Mouse (Mus musculus): Measurements from ENCODE around the gene Olfr5. TPM values are rescaled to one million over a fixed set of nuclear protein-coding genes. Genes with fewer than 3 reads are reported as not detected.
"Not testable (repeated sequence)": the region's sequence is repeated elsewhere in the genome, so short reads cannot be mapped to it uniquely, and the experiment has no call there.

Olfr5 gene
- total RNA-seq (2021), result not detected
- long read RNA-seq, experiment 1, result 0 reads
- long read RNA-seq, experiment 2, result 0 reads

DNA sequence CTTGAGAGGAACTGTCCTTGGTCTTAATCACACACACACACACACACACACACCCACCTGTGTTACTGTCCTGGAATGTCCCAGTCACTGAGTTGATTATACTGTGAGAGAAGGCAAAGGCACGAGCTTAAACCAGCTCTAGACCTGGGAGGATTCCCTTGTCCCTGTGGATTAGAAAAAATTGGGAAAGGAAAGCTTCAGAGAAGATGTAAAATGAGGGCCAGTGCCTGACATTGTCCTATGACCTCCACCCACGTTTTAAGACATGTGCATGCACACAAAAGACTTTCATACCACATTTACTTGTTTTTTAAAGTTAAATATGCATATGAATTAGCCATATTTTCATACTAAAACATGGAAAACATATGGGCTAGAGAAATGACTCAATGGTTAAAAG is at the start of gene Olfr5:
Gene Olfr5 (minus strand): TSS at position 101 of the 400 bp plus-strand sequence.
- no peak for DNase-seq (ENCODE audit: low spot score in 2 of 2)

DNA sequence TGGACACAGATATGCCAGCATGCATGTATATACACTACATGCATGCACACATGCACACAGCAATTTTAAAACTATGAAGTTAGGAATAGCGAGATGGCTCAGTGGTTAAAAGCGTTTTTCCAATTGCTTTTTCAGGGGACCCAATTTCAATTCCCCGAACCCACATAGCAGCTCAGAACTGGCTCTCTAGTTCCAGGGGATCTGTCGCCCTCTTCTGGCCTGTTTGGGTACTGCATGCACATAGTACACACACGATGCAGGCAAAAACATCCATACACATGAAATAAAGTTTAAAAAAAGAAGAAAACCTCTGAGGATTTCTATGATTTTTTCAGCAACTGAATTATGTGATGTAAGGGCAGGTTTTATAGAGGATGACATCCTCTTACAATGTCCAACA is 39.4 kb upstream of the Olfr5 start:
- no peak for DNase-seq (ENCODE audit: low spot score in 2 of 2)

DNA sequence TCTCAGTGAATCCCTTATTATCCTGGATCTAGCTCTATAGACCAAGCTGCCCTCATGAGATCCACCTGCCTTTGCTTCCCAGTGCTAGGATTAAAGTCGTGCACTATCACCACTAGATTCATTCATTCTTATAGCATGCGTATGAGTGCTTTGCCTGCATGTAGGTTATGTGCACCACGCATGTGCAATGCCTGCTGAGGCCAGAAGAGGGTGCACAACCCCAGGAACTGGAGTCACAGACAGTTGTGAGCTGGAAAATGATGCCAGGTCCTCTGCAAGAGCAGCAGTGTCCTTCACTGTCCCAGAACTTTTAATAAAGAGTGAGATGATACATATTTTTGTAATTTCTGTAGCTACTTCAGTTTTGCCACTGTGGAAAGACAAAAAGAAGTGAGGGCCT is 38.3 kb upstream of the Olfr5 start:
- no peak for DNase-seq (ENCODE audit: low spot score in 2 of 2)

DNA sequence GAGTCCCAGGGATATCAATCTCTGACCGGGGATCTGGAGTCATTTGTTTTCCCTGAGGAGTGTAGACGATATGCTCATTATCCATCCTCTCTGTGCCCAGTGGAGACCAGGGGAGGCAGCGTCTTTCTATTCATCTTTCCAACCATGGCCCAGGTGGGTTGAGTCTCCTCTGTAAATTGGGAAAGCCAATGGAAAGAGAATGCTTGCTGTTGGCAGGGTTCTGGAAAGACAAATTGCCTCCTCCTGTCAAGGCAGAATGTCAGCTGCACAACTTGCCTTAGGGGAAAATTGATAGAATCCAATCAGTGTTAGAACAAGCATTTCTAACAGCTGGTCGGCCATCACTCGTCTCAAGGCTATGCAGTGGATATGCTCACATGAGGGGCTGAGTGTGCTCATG is 36.1 kb upstream of the Olfr5 start, which contains the start of gene Olfr1349:
Gene Olfr1349 (minus strand): TSS at position 101 of the 400 bp plus-strand sequence.
- DNase-seq (ENCODE audit: low spot score in 2 of 2), result no peak

DNA sequence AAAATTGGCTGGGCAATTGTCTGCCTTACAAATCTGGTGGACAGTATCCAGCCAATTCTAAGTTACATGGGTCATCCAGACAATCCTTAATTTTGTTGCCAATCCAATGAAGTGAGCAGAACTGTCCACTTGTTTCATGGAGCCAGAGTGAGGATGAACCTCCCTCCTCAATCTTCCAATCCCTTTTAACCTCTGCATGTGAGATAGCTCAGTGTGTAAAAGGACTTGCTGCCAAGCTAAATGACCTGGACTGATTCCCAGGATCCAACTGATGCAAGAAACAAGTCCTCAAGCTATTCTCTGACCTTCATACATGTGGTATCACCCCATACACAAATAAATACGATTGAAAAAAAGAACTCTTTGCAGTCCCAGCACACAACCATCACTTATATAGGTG is 34.9 kb upstream of the Olfr5 start:
- DNase-seq (ENCODE audit: low spot score in 2 of 2), result no peak

DNA sequence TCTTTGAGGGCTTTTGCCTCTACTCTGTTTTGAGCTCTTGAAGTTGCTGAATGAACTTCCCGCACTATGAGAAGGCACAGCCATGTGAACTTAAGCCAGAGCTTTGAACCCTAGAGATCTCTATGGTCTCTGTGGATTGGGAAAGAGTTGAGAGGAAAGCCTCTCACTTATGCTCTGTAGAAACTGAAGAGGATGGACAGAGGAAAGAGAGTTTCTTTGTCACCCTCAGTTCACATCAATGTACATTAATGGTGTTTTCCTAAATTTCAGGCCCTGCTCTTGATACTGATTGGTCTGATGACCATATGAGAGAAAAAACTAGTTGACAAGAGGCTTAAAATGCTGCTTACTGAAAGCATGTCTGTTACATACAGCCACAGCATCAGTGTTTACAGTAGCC is 21.9 kb upstream of the Olfr5 start, which contains the start of gene Olfr1348:
Gene Olfr1348 (minus strand): TSS at position 101 of the 400 bp plus-strand sequence.
- DNase-seq (ENCODE audit: low spot score in 2 of 2), result no peak

DNA sequence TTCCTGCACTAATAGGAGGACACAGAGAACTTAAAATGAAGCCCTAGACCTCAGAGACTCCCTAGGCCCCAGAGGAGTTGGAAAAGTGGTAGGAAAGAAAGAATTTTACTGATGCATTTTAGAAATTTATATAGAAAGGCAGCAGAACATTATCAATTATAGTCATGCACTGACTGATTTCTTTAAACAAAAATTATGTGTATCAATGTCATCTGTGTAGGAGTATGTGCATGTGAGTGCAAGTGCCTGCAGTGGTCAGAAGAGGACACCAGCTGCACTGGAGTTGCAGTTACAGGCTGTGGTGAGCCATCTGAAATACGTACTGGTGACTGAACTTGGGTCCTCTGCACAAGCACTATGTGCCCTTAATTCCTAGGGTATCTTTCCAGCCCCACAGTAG is 12.9 kb upstream of the Olfr5 start, which contains the start of gene Olfr1347:
Gene Olfr1347 (minus strand): TSS at position 101 of the 400 bp plus-strand sequence.
- no peak for DNase-seq (ENCODE audit: low spot score in 2 of 2)

DNA sequence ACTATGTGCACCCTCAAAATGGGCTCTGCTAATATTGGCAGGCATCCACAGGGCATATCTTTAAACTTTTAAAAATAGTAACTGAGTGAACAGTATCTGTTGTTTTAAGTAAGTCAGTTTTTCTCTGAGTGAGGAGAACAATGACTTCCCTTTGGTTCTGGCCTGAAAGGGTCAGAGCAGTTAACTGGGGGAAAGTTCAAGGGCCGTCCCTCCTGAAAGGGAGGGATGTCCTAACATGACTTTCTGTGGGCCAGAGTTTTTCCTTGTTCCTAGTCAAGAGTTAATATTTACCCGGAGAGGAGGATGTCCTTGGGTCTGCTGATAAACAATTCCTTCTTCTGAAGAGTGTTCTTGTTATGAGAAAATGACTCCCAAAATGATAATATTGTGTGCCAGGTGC is 9.1 kb downstream of the Olfr5 start:
- DNase-seq (ENCODE audit: low spot score in 2 of 2), result not testable (repeated sequence)

DNA sequence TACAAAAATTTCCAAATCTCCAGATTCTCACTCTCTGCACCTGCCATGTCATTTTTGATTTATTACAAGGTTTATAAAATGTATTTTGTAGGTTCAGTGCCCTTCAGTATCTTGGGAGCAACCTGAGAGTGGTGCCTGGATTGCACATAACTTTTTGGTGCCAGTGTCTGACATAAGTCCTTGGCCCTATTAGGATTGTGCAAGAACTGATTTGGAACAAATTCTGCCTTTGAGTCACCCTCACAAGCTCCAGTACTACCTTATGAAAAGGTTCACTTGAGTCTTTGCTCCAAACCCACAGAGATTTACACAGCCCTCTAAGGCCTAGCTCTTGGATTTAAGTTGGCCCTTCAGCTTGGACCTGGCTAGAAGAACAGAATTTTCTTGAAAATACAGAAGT is 19.8 kb downstream of the Olfr5 start, which contains the start of gene Olfr1346:
Gene Olfr1346 (plus strand): TSS at position 151 of the 400 bp plus-strand sequence.
- no peak for DNase-seq (ENCODE audit: low spot score in 2 of 2)

DNA sequence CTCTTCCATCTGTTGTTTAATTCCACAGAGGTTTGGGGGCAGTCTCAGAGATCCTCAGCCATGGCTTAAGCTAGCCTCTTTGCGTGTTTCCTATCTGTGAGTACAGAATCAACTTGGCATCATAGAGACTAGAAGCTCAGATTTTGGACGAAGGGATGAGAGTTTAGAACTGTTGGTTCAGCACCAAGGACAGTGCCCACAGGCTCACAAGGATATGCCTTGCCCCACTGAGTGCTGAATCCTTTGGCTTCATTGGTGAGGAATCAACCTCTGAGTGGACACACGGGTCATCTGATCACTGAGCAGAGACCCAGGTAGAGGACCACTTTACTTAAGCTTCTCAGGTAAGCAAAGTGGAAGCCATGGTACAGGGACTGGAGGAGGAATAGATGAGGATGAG is 30.3 kb downstream of the Olfr5 start:
- no peak for DNase-seq (ENCODE audit: low spot score in 2 of 2)

DNA sequence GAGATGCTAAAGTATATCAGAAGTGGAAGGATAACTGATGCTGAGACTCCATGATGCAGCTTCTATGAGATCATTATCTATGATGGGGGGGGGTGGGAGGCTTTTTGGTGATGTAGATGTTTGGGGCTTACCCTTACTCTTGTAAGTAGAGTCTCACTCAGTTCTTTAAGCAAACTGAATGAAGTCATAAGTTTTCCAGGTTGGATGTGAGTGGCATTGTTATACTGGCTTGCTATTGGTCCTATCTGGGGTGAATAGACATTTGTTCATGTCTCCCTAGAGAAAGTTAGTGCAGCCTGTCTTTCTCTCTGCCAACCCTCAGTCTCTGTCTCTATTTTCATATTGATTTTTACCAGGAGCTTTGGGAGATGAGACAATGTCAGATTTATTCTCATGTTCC is 30.9 kb downstream of the Olfr5 start, which contains the start of gene Olfr1336:
Gene Olfr1336 (plus strand): TSS at position 301 of the 400 bp plus-strand sequence.
- DNase-seq (ENCODE audit: low spot score in 2 of 2), result no peak

DNA sequence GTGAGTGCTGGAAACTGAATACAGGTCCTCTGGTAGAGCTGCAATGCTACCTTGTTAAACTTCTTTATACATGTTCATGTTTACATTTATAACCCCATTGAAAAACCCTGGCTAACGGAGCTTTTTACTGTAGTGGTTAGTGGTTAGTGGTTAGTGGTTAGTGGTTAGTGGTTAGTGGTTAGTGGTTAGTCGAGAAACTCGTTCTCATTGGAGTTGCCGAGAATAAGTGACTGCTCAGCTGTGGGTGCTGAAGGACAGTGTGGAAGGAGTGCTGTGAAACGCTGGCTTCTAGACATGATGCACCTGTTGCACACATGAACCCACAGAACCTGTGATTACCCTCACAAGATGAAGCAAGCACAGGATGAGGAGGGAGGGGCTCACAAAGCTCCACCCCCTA is 39.0 kb downstream of the Olfr5 start:
- no peak for DNase-seq (ENCODE audit: low spot score in 2 of 2)

DNA sequence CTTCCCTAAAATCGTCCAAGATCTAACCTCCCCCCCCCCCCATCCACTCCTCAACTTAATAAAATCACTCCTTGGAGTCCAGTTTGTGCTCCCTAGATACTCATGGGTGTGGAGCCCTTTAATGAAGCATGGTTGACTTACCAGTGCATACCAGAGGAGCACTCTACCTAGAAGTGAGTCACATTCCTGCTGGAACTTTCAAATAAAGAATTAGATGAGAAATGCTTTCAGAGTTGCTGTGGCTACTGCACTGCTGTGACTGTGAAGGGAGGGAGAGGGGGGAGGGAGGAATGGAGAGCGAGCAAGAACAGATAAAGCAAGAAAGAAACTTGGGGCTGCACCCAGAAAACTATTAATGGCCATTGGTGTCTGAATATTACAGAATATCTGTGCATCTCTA is 45.6 kb downstream of the Olfr5 start:
- no peak for DNase-seq (ENCODE audit: low spot score in 2 of 2)

DNA sequence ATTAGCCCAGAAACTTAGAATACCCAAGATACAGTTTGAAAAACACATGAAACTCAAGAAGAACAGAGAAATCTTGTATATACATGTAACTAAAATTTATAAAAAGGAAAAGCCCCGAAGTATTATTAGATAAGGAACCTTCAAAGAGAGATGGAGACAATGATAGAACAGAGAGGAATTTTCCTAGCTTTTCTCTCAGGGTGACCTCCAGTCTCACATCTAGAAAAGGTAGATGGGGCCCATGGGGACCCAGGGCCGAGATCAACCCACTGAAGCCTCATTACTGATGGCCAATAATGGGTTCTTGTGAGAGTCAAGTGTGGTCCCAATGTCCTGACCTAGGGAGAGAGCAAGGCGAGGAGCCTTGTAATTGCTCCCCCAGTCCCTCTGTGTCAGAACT is 48.4 kb downstream of the Olfr5 start, which contains the start of gene Olfr1344:
Gene Olfr1344 (plus strand): TSS at position 301 of the 400 bp plus-strand sequence.
- DNase-seq (ENCODE audit: low spot score in 2 of 2), result no peak

DNA sequence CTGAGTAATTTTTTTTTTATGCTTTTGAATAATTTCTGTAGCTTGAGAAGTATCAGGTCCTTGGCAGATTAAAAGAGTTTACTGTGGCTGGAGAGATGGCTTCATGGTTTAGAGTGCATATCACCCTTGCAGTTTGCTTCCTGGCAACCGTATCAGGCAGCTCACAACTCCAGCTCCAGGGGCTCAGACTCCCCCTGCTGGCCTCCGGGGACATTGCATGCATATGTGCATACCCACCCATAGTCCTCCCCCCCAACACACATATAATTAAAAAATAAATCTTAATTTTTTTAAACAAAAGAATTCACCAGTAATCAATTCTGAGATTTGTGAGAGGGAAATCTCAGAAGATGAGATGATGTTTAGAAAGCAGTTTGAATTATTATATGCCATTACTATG is 56.4 kb downstream of the Olfr5 start:
- no peak for DNase-seq (ENCODE audit: low spot score in 2 of 2)

DNA sequence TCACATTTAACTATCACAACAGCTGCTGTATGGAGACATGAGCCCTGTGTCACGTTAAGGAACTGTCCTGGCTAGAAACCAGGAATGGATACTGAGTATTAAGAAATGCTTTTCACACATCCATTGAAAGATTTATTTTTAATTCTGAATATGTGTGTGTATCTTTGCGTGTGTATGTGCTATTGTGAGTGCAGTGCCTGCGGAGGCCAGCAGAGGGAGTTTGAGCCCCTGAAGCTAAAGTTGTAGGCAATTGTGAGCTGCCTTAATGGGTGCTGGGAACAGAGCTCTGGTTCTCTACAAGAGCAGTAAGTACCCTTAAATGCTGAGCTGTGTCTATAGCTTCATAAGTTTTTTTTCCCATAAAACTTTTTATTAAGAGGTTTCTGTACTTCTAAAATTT is 57.4 kb downstream of the Olfr5 start:
- no peak for DNase-seq (ENCODE audit: low spot score in 2 of 2)

Other genes with a start within 250 kb of the Olfr5 start
- gene Epp13, start 234.2 kb downstream of the Olfr5 start, total RNA-seq (2021), result not detected
- 1 to 10 TPM; 5.2 to 5.9 TPM for gene Zfp667, start 200.4 kb downstream of the Olfr5 start, total RNA-seq (2021)
- 1 to 10 TPM; 1.2 to 1.9 TPM for gene Zfp583, start 155.7 kb downstream of the Olfr5 start, total RNA-seq (2021)
- gene Gm3854, start 143.2 kb downstream of the Olfr5 start, total RNA-seq (2021), result under 1 TPM; 0.37 to 0.47 TPM
- gene Zfp78, start 123.7 kb downstream of the Olfr5 start, total RNA-seq (2021), result 1 to 10 TPM; 1.8 to 2.0 TPM
- gene Zfp28, start 103.6 kb downstream of the Olfr5 start, total RNA-seq (2021), result 1 to 10 TPM; 7.1 to 7.5 TPM
- under 1 TPM in 1 of 2 experiments, not detected in 1; 0.44 TPM for gene Smim17, start 88.2 kb downstream of the Olfr5 start, total RNA-seq (2021)
- gene Gm20715, start 76.7 kb downstream of the Olfr5 start, total RNA-seq (2021), result not detected
- gene Olfr1344, start 48.3 kb downstream of the Olfr5 start, total RNA-seq (2021), result not detected
- not detected for gene Olfr1336, start 30.8 kb downstream of the Olfr5 start, total RNA-seq (2021)
- gene Olfr1346, start 19.8 kb downstream of the Olfr5 start, total RNA-seq (2021), result not detected
- not detected for gene Olfr1347, start 12.8 kb upstream of the Olfr5 start, total RNA-seq (2021)
- gene Olfr1348, start 21.8 kb upstream of the Olfr5 start, total RNA-seq (2021), result not detected
- not detected for gene Olfr1349, start 36.0 kb upstream of the Olfr5 start, total RNA-seq (2021)
- gene Olfr1350, start 77.9 kb upstream of the Olfr5 start, total RNA-seq (2021), result not detected
- gene Zim1, start 209.5 kb upstream of the Olfr5 start, total RNA-seq (2021), result 100 to 1,000 TPM; 397 to 406 TPM
- gene Peg3, start 243.5 kb upstream of the Olfr5 start, total RNA-seq (2021), result 100 to 1,000 TPM; 567 to 584 TPM
- gene Usp29, start 243.6 kb upstream of the Olfr5 start, total RNA-seq (2021), result 10 to 100 TPM; 26.6 to 33.7 TPM